Mouse (Mus musculus): Measurements from ENCODE around the gene Trim67. TPM values are rescaled to one million over a fixed set of nuclear protein-coding genes. Genes with fewer than 3 reads are reported as not detected.
"Not testable (repeated sequence)": the region's sequence is repeated elsewhere in the genome, so short reads cannot be mapped to it uniquely, and the experiment has no call there.

The Trim67 gene
- polyA plus RNA-seq, 1 experiment, result not detected

DNA sequence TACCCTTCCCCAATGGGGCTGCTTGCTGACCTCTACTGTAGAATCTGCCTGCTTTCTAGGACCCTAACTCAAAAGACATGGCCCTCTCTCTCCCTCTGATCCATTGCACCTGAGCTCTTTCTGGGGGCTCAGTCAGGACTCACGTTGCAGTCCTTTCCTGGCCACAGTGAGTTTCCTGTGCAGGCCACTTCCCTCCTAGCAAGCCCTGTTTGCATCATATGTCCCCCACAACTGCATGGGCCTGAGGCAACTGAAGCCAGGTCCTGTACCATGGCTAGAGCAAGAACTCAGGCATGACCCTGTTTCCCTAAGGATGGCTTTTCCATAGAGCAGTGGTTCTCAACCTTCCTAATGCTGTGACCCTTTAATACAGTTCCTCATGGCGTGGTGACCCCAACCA is 45.1 kb downstream of the Trim67 start:
- no peaks in the 10 kb centered on the region for H3K4me1 ChIP-seq (ENCODE audit: control insufficient read depth, insufficient read depth, insufficient read length)
- peaks cover 19% of the 10 kb centered on the region for H3K36me3 ChIP-seq (ENCODE audit: control insufficient read depth, insufficient read depth, low read length)
- no peak for TF ChIP-seq CTCF (IDR thresholded peaks at IDR 0.05; ENCODE audit: extremely low read depth, insufficient read depth, insufficient read length, insufficient replicate concordance)
- TF ChIP-seq POLR2A (IDR thresholded peaks at IDR 0.05; ENCODE audit: low read depth, low read length), result no peak
- DNase-seq (ENCODE audit: low read depth in 1 of 2, low spot score in 2 of 2), result no peak
- H3K4me3 ChIP-seq (ENCODE audit: extremely low read depth, insufficient read depth, insufficient read length), result no peak overlapping the region
- no peaks in the 10 kb centered on the region for H3K27me3 ChIP-seq (ENCODE audit: control insufficient read depth, insufficient read depth, low read length)
- 56% methylated on average over 2 of the region's 2 CpGs for WGBS
- no peak overlapping the region for H3K27ac ChIP-seq (ENCODE audit: insufficient read depth, low read length)

GRCm38 (mm10) chr8:124839371-124839770 is 46.5 kb downstream of the Trim67 start:
- H3K27ac ChIP-seq (ENCODE audit: insufficient read depth, low read length), result no peak overlapping the region
- TF ChIP-seq CTCF (IDR thresholded peaks at IDR 0.05; ENCODE audit: extremely low read depth, insufficient read depth, insufficient read length, insufficient replicate concordance) (no peak), POLR2A (IDR thresholded peaks at IDR 0.05; ENCODE audit: low read depth, low read length) (no peak)
- 89% methylated on average over 10 of the region's 10 CpGs for WGBS
- no peaks in the 10 kb centered on the region for H3K27me3 ChIP-seq (ENCODE audit: control insufficient read depth, insufficient read depth, low read length)
- H3K4me1 ChIP-seq (ENCODE audit: control insufficient read depth, insufficient read depth, insufficient read length), result no peaks in the 10 kb centered on the region
- H3K36me3 ChIP-seq (ENCODE audit: control insufficient read depth, insufficient read depth, low read length), result peaks cover 19% of the 10 kb centered on the region
- no peak overlapping the region for H3K4me3 ChIP-seq (ENCODE audit: extremely low read depth, insufficient read depth, insufficient read length)
- no peak for DNase-seq (ENCODE audit: low read depth in 1 of 2, low spot score in 2 of 2)

GRCm38 (mm10) chr8:124840900-124841299 is 48.0 kb downstream of the Trim67 start:
- Histone ChIP-seq H3K36me3 (ENCODE audit: control insufficient read depth, insufficient read depth, low read length) (peaks cover 21% of the 10 kb centered on the region), H3K27me3 (ENCODE audit: control insufficient read depth, insufficient read depth, low read length) (no peaks in the 10 kb centered on the region), H3K4me3 (ENCODE audit: extremely low read depth, insufficient read depth, insufficient read length) (no peak overlapping the region), H3K4me1 (ENCODE audit: control insufficient read depth, insufficient read depth, insufficient read length) (no peaks in the 10 kb centered on the region), H3K27ac (ENCODE audit: insufficient read depth, low read length) (no peak overlapping the region)
- 96% methylated on average over 7 of the region's 7 CpGs for WGBS
- no peak for DNase-seq (ENCODE audit: low read depth in 1 of 2, low spot score in 2 of 2)
- no peak for TF ChIP-seq CTCF (IDR thresholded peaks at IDR 0.05; ENCODE audit: extremely low read depth, insufficient read depth, insufficient read length, insufficient replicate concordance)
- no peak for TF ChIP-seq POLR2A (IDR thresholded peaks at IDR 0.05; ENCODE audit: low read depth, low read length)

GRCm38 (mm10) chr8:124841775-124842174 is 48.9 kb downstream of the Trim67 start:
- no peak overlapping the region for H3K4me3 ChIP-seq (ENCODE audit: extremely low read depth, insufficient read depth, insufficient read length)
- no peaks in the 10 kb centered on the region for H3K27me3 ChIP-seq (ENCODE audit: control insufficient read depth, insufficient read depth, low read length)
- H3K4me1 ChIP-seq (ENCODE audit: control insufficient read depth, insufficient read depth, insufficient read length), result no peaks in the 10 kb centered on the region
- no peak for DNase-seq (ENCODE audit: low read depth in 1 of 2, low spot score in 2 of 2)
- WGBS, result 97% methylated on average over 10 of the region's 10 CpGs
- no peak overlapping the region for H3K27ac ChIP-seq (ENCODE audit: insufficient read depth, low read length)
- peaks cover 21% of the 10 kb centered on the region for H3K36me3 ChIP-seq (ENCODE audit: control insufficient read depth, insufficient read depth, low read length)
- TF ChIP-seq CTCF (IDR thresholded peaks at IDR 0.05; ENCODE audit: extremely low read depth, insufficient read depth, insufficient read length, insufficient replicate concordance), result no peak
- no peak for TF ChIP-seq POLR2A (IDR thresholded peaks at IDR 0.05; ENCODE audit: low read depth, low read length)

DNA sequence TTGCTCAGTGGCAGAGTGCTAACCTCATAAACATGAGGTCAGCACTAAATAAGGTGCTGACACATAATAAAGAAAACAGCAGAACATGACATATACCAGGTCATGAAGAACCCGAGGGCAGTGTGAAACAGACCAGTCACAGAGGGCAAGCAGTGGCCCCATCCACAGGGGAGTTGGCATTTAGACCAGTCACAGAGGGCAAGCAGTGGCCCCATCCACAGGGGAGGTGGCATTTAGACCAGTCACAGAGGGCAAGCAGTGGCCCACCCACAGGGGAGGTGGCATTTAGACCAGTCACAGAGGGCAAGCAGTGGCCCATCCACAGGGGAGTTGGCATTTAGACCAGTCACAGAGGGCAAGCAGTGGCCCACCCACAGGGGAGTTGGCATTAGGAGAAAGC is 50.0 kb downstream of the Trim67 start:
- not testable (repeated sequence) for H3K4me3 ChIP-seq (ENCODE audit: extremely low read depth, insufficient read depth, insufficient read length); DNase-seq (ENCODE audit: low read depth in 1 of 2, low spot score in 2 of 2); H3K27me3 ChIP-seq (ENCODE audit: control insufficient read depth, insufficient read depth, low read length); H3K4me1 ChIP-seq (ENCODE audit: control insufficient read depth, insufficient read depth, insufficient read length); H3K27ac ChIP-seq (ENCODE audit: insufficient read depth, low read length)
- H3K36me3 ChIP-seq (ENCODE audit: control insufficient read depth, insufficient read depth, low read length), result peaks cover 21% of the 10 kb centered on the region
- WGBS, result 83% methylated on average over 1 of the region's 1 CpGs

DNA sequence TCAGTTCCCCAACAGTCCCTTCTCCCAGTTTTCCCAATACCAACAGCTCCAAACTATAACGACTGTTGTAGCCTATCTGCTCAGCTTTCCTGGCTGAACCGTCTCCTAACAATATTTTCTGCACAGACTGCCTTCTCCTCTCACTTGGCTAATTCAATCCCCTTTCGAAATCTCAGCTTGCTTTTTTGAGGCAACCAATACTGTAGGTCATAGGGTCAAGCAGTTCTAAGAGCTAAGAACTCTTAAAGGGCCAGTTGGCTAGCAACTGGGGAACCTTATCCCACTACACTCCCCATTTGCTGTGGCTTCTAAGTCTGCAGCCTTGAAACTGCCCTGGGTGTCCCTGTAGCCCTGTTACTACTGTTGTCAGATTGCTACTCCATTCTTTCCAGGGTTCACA is 52.2 kb downstream of the Trim67 start:
- no peak for TF ChIP-seq CTCF (IDR thresholded peaks at IDR 0.05; ENCODE audit: extremely low read depth, insufficient read depth, insufficient read length, insufficient replicate concordance)
- no peak for TF ChIP-seq POLR2A (IDR thresholded peaks at IDR 0.05; ENCODE audit: low read depth, low read length)
- H3K4me3 ChIP-seq (ENCODE audit: extremely low read depth, insufficient read depth, insufficient read length), result no peak overlapping the region
- no peaks in the 10 kb centered on the region for H3K4me1 ChIP-seq (ENCODE audit: control insufficient read depth, insufficient read depth, insufficient read length)
- 84% methylated on average over 3 of the region's 3 CpGs for WGBS
- H3K27ac ChIP-seq (ENCODE audit: insufficient read depth, low read length), result no peak overlapping the region
- H3K27me3 ChIP-seq (ENCODE audit: control insufficient read depth, insufficient read depth, low read length), result no peaks in the 10 kb centered on the region
- peaks cover 10% of the 10 kb centered on the region for H3K36me3 ChIP-seq (ENCODE audit: control insufficient read depth, insufficient read depth, low read length)
- DNase-seq (ENCODE audit: low read depth in 1 of 2, low spot score in 2 of 2), result no peak

DNA sequence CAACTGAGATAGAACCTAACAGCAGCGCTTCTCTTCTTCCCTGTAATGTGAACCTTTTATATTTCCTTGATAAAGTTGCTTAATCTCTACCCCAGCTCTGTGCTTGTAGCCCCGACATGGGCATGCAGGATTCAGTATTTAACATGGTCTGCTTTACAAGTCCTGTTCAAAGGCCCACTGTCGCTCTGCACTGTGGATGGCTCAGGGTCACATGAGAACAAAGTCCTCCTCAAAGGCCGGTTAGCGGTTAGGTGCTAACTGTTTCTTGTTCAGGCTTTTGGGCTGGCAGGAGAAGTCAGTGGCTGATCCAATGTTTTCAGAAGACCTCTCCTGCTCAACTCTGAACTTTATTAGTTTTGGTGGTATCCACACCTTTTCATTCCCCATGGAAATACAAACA is 52.7 kb downstream of the Trim67 start:
- no peaks in the 10 kb centered on the region for H3K4me1 ChIP-seq (ENCODE audit: control insufficient read depth, insufficient read depth, insufficient read length)
- H3K36me3 ChIP-seq (ENCODE audit: control insufficient read depth, insufficient read depth, low read length), result peaks cover 7% of the 10 kb centered on the region
- no peak for DNase-seq (ENCODE audit: low read depth in 1 of 2, low spot score in 2 of 2)
- no peaks in the 10 kb centered on the region for H3K27me3 ChIP-seq (ENCODE audit: control insufficient read depth, insufficient read depth, low read length)
- WGBS, result 92% methylated on average over 5 of the region's 5 CpGs
- no peak overlapping the region for H3K27ac ChIP-seq (ENCODE audit: insufficient read depth, low read length)
- H3K4me3 ChIP-seq (ENCODE audit: extremely low read depth, insufficient read depth, insufficient read length), result no peak overlapping the region
- TF ChIP-seq CTCF (IDR thresholded peaks at IDR 0.05; ENCODE audit: extremely low read depth, insufficient read depth, insufficient read length, insufficient replicate concordance), result no peak
- no peak for TF ChIP-seq POLR2A (IDR thresholded peaks at IDR 0.05; ENCODE audit: low read depth, low read length)
